Comparison of ENCODE assay signal across 25 mouse cellular contexts in the genomic region with DNA sequence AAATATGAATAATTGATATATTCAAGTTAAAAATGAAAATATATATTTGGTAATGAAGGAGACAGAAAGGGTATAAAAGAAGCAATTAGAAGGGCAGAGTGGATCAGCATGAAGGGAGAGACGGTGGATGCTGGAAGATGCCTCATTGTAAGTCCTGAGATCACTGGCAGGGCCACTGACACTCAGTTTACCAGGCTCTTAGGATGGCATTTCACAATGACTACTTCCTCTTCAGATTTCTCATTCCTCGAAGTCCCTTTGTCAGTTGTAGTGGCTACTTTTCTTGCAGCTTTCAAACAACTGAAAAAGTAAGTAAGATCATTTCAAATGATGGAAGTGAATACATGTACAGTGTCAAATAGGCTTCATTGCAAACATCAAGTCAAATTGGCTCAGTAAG.
"Had no signal": no experiment of that assay in that cellular context is flagged by ENCODE, and none has a peak within 500 bp of the region (broad histone marks: within the 10 kb centered on the region; RNA-seq: fewer than 3 reads in every experiment).

No protein-coding gene starts in this region.

- H3K27me3 ChIP-seq: heart, embryonic 13.5 days; heart, embryonic 15.5 days; hindbrain, embryonic 13.5 days; hindbrain, embryonic 15.5 days; kidney, embryonic 15.5 days; limb, embryonic 13.5 days; limb, embryonic 15.5 days; liver, embryonic 12.5 days had no signal

- H3K9me3 ChIP-seq: heart, embryonic 13.5 days; heart, embryonic 15.5 days; hindbrain, embryonic 13.5 days; hindbrain, embryonic 15.5 days; kidney, embryonic 15.5 days; limb, embryonic 13.5 days; limb, embryonic 15.5 days; liver, embryonic 12.5 days had no signal

- H3K27ac ChIP-seq: heart, embryonic 13.5 days; heart, embryonic 15.5 days; hindbrain, embryonic 13.5 days; hindbrain, embryonic 15.5 days; hindbrain, postnatal 0 days; kidney, embryonic 15.5 days; kidney, postnatal 0 days; limb, embryonic 13.5 days; limb, embryonic 15.5 days; liver, embryonic 12.5 days had no signal

- DNase-seq: gastrocnemius, postnatal 14 days; gastrocnemius, postnatal 36 days; heart, adult 18-20 months; heart, postnatal 14 days; heart, postnatal 36 days; kidney, adult 11 months; kidney, adult 2 months; kidney, adult 9 months; kidney, postnatal 14 days; kidney, postnatal 36 days; layer of hippocampus, adult 9-11 months; layer of hippocampus, postnatal 36 days; left cerebral cortex, postnatal 4 days had no signal

- H3K4me1 ChIP-seq: heart, embryonic 13.5 days; heart, embryonic 15.5 days; hindbrain, embryonic 13.5 days; hindbrain, embryonic 15.5 days; kidney, embryonic 15.5 days; limb, embryonic 13.5 days; limb, embryonic 15.5 days had no signal

- H3K4me2 ChIP-seq: heart, embryonic 11.5 days; heart, embryonic 13.5 days; heart, embryonic 15.5 days; hindbrain, embryonic 13.5 days; hindbrain, embryonic 15.5 days; kidney, embryonic 15.5 days; limb, embryonic 13.5 days; limb, embryonic 15.5 days; liver, embryonic 12.5 days had no signal

- H3K4me3 ChIP-seq: heart, embryonic 13.5 days; heart, embryonic 15.5 days; hindbrain, embryonic 13.5 days; hindbrain, embryonic 15.5 days; kidney, embryonic 15.5 days; limb, embryonic 13.5 days; limb, embryonic 15.5 days; liver, embryonic 12.5 days had no signal

- H3K9ac ChIP-seq: heart, embryonic 13.5 days; heart, embryonic 15.5 days; hindbrain, embryonic 13.5 days; hindbrain, embryonic 15.5 days; kidney, embryonic 15.5 days; limb, embryonic 13.5 days; limb, embryonic 15.5 days; liver, embryonic 12.5 days had no signal

- ATAC-seq: hindbrain, postnatal 0 days; intestine, embryonic 16.5 days; liver, embryonic 12.5 days had no signal
